Mouse (Mus musculus) lung, postnatal 0 days (tissue): Measurements from ENCODE around the gene Gpr132.
A peak's percentile ranks its signal among the peaks of the same experiment; 100 is the strongest.

ENCODE experiments used
- CTCF ChIP-seq: IDR thresholded peaks from 2 replicates; pipeline ENCODE4 v1.5.1; 2016; ENCODE audit warnings: antibody characterized with exemption, mild to moderate bottlenecking
- EP300 ChIP-seq: IDR thresholded peaks from 2 replicates; pipeline ENCODE4 v1.6.1; 2016; ENCODE audit warnings: antibody characterized with exemption, mild to moderate bottlenecking, control low read depth

DNA sequence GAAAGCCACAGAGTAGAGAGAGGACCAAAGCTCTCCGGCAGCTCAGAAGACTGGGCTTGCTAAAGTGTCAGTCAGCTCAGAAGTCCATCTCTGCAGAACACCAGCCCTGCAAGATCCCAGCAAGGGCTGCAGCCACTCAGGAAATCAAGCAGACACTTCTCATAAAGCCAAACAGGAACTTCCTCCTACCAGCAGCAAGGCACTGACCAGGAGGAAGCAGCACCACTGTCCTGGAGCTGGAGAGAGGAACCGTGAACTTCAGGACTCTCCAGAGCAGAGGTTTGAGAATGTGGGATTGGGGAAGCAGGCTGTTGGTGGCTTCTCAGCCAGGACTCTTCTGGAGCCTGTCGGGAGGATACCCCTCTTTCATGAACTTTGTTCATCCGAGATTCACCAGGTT lies 26.9 kb upstream of the Gpr132 start:
- no peak for TF ChIP-seq CTCF
- TF ChIP-seq EP300: peak; percentile 58; the same call in 1 of the 2 replicates
